Mouse (Mus musculus): ENCODE results near the gene Dek.

Gene Dek

DNA sequence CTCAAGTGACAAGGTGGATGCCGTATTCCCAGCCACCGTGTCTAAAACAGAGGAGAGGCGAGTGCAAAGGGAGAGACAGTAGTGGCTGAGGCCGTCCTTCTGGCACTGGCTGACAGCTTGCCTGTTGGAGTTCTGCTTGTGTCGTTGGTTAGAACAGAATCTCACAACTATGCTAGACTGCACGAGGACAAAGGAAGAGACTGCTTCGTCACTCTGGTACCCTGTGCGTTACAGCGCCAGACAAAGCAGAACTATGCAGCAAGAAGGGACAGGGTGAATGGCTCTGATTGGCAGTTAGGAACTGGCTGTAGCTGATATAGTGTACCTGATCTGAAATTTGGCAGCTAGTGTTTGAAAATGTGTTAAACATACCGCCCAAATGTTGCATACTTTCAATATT lies 52.0 kb downstream of the Dek start:
- DNase-seq (ENCODE audit: low spot score) = no peak

DNA sequence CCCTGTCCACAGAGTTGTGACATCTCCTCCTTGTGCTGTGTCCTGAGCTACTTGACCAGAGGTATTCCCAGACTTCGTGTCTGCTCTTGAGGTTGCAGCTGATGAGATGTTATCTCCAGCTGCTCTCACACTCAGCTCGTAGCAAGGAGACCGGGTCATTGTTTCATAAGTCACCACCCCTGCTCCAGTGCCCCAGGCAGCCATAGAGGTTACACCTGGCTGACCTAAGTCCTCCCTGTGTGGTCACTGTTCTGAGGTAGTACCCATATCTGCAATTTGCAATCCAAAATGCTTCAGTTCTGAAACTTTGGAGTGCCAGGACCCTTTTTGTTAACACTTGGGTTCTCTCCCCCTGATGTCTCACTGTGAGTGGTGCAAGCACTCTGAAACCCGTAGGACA lies 56.0 kb downstream of the Dek start:
- no peak for DNase-seq (ENCODE audit: low spot score)

DNA sequence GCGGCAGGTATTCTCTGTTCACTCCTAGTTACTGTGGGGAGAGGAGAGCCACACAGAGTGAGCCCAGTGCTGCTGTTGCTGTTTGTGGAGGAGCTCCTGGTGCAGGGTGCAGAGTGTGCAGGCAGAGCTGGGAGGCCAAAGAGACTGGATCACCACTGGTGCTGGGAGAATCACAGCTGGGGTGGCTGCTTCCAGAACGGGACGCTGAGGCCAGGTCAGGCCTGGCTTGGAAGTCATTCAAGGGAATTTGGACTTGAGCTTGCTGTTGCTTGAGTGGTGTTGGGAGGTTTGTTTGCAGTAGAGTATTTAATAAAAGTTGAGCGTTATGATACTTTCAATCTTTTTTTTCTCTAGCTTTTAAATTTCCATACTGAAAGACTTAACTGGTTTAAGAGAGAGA lies 58.0 kb downstream of the Dek start:
- no peak for DNase-seq (ENCODE audit: low spot score)

GRCm38 (mm10) chr13:47044617-47044947 lies 61.4 kb downstream of the Dek start, which contains the start of gene Tpmt:
Gene Tpmt (minus strand): TSS chr13:47044737.
- no peak for DNase-seq (ENCODE audit: low spot score)

DNA sequence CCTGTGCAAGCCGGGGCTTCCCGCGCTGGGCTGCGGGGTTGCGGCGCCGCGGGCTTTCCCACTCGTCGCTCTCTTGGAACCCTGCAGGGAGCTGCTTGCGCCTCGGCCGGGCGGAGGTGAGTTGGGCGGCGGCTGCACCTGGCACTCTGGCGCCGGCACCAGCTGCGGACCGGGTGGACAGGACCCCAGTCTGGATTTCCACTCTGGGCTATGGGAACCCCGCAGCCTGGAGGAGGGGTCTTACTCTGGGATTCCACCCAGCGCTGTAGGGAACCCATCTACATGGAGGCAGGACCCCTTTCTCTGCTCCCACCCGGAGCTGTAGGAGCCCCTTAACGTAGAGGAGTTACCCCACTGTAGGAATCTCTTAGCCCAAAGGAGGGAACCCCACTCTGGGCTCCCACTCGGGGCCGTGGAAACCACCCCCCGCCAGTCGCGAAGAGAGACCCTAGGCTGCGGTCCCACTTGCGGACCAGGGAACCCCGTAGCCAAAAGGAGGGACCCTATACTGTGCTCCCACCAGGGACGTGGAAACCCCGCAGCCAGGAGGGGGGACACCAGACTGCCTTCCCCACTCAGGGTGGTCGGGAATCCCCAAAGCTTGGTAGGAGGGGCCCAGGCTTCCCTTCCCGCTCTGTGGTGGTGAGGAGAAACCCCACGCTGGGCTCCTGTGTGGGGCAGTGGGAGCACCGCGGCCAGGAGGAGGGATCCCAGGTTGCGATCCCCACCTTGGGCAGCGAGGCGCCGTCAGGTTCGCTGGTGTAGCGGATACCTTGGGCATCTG lies 62.0 kb downstream of the Dek start:
- peak; percentile 25 for DNase-seq (ENCODE audit: low spot score)

DNA sequence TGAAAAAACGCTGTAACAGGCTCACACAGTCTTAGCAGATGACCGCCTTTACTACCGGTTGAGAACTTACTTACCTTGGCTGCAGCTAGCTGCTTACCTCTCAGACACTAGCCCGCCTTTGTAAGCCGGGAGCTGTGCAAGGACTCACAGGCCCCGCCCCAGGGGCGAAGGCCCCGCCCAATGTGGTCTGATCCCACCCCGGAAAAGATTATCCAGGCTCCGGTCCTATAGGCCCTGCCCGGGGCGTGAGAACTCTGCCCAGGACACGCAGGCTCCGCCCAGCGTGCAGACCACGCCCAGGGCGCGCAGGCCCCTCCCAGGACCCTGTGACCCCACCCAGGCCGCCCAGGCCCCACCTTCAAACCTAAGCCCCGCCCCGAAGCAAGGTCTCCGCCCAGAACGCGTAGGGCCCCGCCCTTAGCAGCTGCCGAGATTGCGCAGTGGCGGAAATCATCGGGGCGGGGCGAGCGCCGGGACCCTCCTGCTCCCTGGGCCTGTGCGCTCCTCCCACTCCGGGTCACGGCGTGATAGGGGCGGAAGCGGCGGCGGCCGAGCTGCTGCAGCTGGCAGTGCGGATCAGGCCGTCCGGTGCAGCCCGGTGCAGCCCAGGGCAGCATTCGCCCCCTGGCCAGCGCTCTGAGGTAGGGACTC lies 62.8 kb downstream of the Dek start, which contains the start of gene Kdm1b:
Gene Kdm1b (plus strand): TSS at position 470 of the 651 bp plus-strand sequence.
- peak; percentile 98 for DNase-seq (ENCODE audit: low spot score)

DNA sequence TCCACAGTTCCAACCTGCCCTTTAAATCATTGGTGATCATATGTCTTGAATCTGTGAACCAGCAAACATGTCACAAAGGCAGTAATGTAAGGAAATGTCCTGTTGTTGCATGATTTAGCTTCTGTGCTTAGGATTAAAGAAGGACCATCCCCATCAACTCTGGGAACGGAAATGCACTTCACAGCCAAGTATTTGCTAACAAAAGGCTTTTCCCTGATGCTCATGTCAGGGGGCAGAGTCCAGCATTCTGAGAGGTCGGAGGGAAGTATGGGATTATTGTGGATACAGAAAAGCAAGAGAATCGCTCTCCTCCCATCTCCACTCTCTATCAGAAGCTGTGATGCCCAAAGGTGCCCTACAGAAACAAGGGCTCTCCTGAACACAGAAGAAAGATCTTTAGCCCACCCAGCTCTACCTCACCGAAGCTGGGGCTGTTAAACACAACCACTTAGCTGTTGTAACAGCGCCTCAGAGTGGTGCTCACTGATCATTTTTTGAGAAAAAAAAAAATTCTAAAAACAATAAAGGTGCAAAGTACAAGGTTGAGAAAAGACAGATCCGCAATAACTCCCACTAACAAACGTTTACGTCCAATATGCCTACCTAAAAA lies 63.9 kb downstream of the Dek start:
- DNase-seq (ENCODE audit: low spot score) = no peak

GRCm38 (mm10) chr13:47040061-47040460 lies 65.9 kb downstream of the Dek start:
- no peak for DNase-seq (ENCODE audit: low spot score)

GRCm38 (mm10) chr13:47037946-47038345 lies 68.1 kb downstream of the Dek start:
- no peak for DNase-seq (ENCODE audit: low spot score)
